Comparison of ENCODE assay signal across 23 mouse cellular contexts in genomic region chr3:141293802-141294201, GRCm38 (mm10).
DNase-seq lines count a peak whose midpoint lies in the region; ATAC-seq and TF ChIP-seq lines count a peak whose summit lies in the region.
"Had no signal": no experiment of that assay in that cellular context is flagged by ENCODE, and none has a peak within 500 bp of the region (broad histone marks: within the 10 kb centered on the region; RNA-seq: fewer than 3 reads in every experiment).

No protein-coding gene starts in this region.

- H3K79me2 ChIP-seq in CH12.LX (replicated peaks; ENCODE audit: control insufficient read depth, extremely low read depth, insufficient read depth, poor library complexity, severe bottlenecking) (no peaks in the 10 kb centered on the region), MEL (ENCODE audit: control insufficient read depth, insufficient read depth, low read length, poor library complexity) (no peaks in the 10 kb centered on the region)

- in situ Hi-C loops in CH12.LX (cut with MboI; ENCODE audit: low pct_ligation_motif_present, low pct_unique_long_range_greater_than_20kb, low sequenced_read_pairs) = no loop called here

- TF ChIP-seq CTCF in CH12.LX (conservative IDR thresholded peaks at IDR 0.05 in 1 of 2, IDR thresholded peaks at IDR 0.05 in 1 of 2; ENCODE audit: low read depth in 2 of 2, low read length in 2 of 2) = no peak
- TF ChIP-seq CTCF in MEL (IDR thresholded peaks at IDR 0.05 in 2 of 3, conservative IDR thresholded peaks at IDR 0.05 in 1 of 3; ENCODE audit: control insufficient read depth in 1 of 3, insufficient read depth in 1 of 3, low read depth in 2 of 3, low read length in 3 of 3, poor library complexity in 1 of 3, severe bottlenecking in 1 of 3) = no peak
- TF ChIP-seq CTCF in lung, postnatal 0 days (IDR thresholded peaks at IDR 0.05) = no peak

- 64% methylated on average over 2 of the region's 2 CpGs for WGBS in lung, postnatal 0 days

- DNase-seq in CD4-positive helper T cell, adult 2 months (ENCODE audit: low read depth, low spot score) = peak; percentile 3
- DNase-seq in CH12.LX (ENCODE audit: extremely low read depth) (no peak), MEL (ENCODE audit: low read depth, low spot score) (no peak)
- no peak for DNase-seq in thymus, postnatal 4 days
- DNase-seq in gastrocnemius, adult 8-10 months (ENCODE audit: low spot score in 2 of 2) = no peak
- no peak for DNase-seq in lung, postnatal 0 days (ENCODE audit: low spot score)
- DNase-seq: adrenal gland, adult 2 months; adrenal gland, adult 8-10 months; adrenal gland, postnatal 10 days; adrenal gland, postnatal 14 days; adrenal gland, postnatal 25 days; adrenal gland, postnatal 36 days; B cell, adult 2 months; cerebellum, adult 11 months; cerebellum, adult 11-12 months; cerebellum, adult 18-20 months; cerebellum, adult 2 months; cerebellum, adult 8-10 months; cerebellum, adult 9-10 months had no signal

- H3K4me1 ChIP-seq in CH12.LX (ENCODE audit: control insufficient read depth in 1 of 2, insufficient read depth in 2 of 2) (no peaks in the 10 kb centered on the region), MEL (ENCODE audit: control insufficient read depth in 1 of 2, insufficient read depth in 2 of 2, low read length in 2 of 2) (no peaks in the 10 kb centered on the region)
- no peaks in the 10 kb centered on the region for H3K4me1 ChIP-seq in lung, postnatal 0 days (ENCODE audit: insufficient read depth, low read depth, low read length)

- H3K4me3 ChIP-seq in CH12.LX (replicated peaks in 1 of 3; ENCODE audit: low read depth in 2 of 3, low read length in 2 of 3, poor library complexity in 1 of 3) = no peak overlapping the region
- no peak overlapping the region for H3K4me3 ChIP-seq in MEL (ENCODE audit: control insufficient read depth in 1 of 2, insufficient read depth in 1 of 2, low read depth in 2 of 2, low read length in 2 of 2)
- no peak overlapping the region for H3K4me3 ChIP-seq in lung, postnatal 0 days (ENCODE audit: low read depth, low read length)

- no peak overlapping the region for H3K9ac ChIP-seq in CH12.LX (ENCODE audit: insufficient read depth, low read depth)
- no peak overlapping the region for H3K9ac ChIP-seq in MEL (ENCODE audit: control insufficient read depth, low read depth, low read length, poor library complexity, severe bottlenecking)
- H3K9ac ChIP-seq in lung, postnatal 0 days (replicated peaks; ENCODE audit: low read depth) = no peak overlapping the region

- ATAC-seq in lung, postnatal 0 days = no peak
- ATAC-seq: activated CD4-positive, CD25-positive, alpha-beta regulatory T cell, adult 4 months; CD4-positive, CD25-positive, alpha-beta regulatory T cell, adult 4 months; Patski had no signal

- dilution Hi-C loops in CH12.LX (cut with MboI; ENCODE audit: extremely low pct_ligation_motif_present, extremely low pct_unique_long_range_greater_than_20kb, low sequenced_read_pairs) = no loop called here

- TF ChIP-seq RAD21 in CH12.LX (IDR thresholded peaks at IDR 0.05; ENCODE audit: low read depth, low read length) (no peak), MEL (IDR thresholded peaks at IDR 0.05; ENCODE audit: low read depth, low read length) (no peak)

- TF ChIP-seq EP300 in CH12.LX (IDR thresholded peaks at IDR 0.05; ENCODE audit: low read length) = no peak
- TF ChIP-seq EP300 in MEL (IDR thresholded peaks at IDR 0.05; ENCODE audit: low read depth in 1 of 2, low read length in 2 of 2) = no peak
- TF ChIP-seq EP300 in lung, postnatal 0 days (IDR thresholded peaks at IDR 0.05) = no peak

- H3K9me3 ChIP-seq in CH12.LX (replicated peaks; ENCODE audit: low read length) (no peaks in the 10 kb centered on the region), MEL (replicated peaks; ENCODE audit: insufficient read depth, low read length) (no peaks in the 10 kb centered on the region)
- no peaks in the 10 kb centered on the region for H3K9me3 ChIP-seq in lung, postnatal 0 days (ENCODE audit: low read length)
- H3K9me3 ChIP-seq: G1E had no signal

- no peaks in the 10 kb centered on the region for H3K36me3 ChIP-seq in CH12.LX (replicated peaks in 1 of 2; ENCODE audit: control insufficient read depth in 1 of 2, insufficient read depth in 1 of 2, low read length in 1 of 2)
- H3K36me3 ChIP-seq in MEL (ENCODE audit: control insufficient read depth in 1 of 2, insufficient read depth in 2 of 2, low read length in 2 of 2) = peaks cover 0 to 2% of the 10 kb centered on the region in 2 experiments; a peak in 1 of 4 replicates
- no peaks in the 10 kb centered on the region for H3K36me3 ChIP-seq in lung, postnatal 0 days (ENCODE audit: insufficient read depth, low read length)
- H3K36me3 ChIP-seq: G1E had no signal

- no peak overlapping the region for H3K4me2 ChIP-seq in CH12.LX (ENCODE audit: insufficient read depth, low read depth, poor library complexity, severe bottlenecking)
- H3K4me2 ChIP-seq in lung, postnatal 0 days (replicated peaks; ENCODE audit: low read depth, low read length) = no peak overlapping the region

- H3K27me3 ChIP-seq in CH12.LX (replicated peaks) (no peaks in the 10 kb centered on the region), MEL (ENCODE audit: control insufficient read depth in 1 of 2, insufficient read depth in 2 of 2, low read length in 2 of 2) (no peaks in the 10 kb centered on the region)
- no peaks in the 10 kb centered on the region for H3K27me3 ChIP-seq in lung, postnatal 0 days (replicated peaks; ENCODE audit: insufficient read depth, low read length)
- H3K27me3 ChIP-seq: Patski had no signal

- H3K27ac ChIP-seq in CH12.LX (ENCODE audit: insufficient read depth, low read depth) (no peak overlapping the region), MEL (ENCODE audit: control insufficient read depth, low read depth, low read length) (no peak overlapping the region)
- H3K27ac ChIP-seq in lung, postnatal 0 days (ENCODE audit: low read length) = no peak overlapping the region

- TF ChIP-seq POLR2A in CH12.LX (IDR thresholded peaks at IDR 0.05; ENCODE audit: low read depth, low read length) = no peak
- no peak for TF ChIP-seq POLR2A in MEL (IDR thresholded peaks at IDR 0.05; ENCODE audit: control insufficient read depth in 1 of 2, insufficient read depth in 1 of 2, low read depth in 1 of 2, low read length in 2 of 2, poor library complexity in 1 of 2)

TF ChIP-seq in CH12.LX, 34 proteins besides CTCF, POLR2A, EP300 and RAD21:
- TF ChIP-seq MAFK (IDR thresholded peaks at IDR 0.05; ENCODE audit: insufficient replicate concordance, low read length) (peak; percentile 99), MYC (IDR thresholded peaks at IDR 0.05; ENCODE audit: low read depth, low read length) (no peak)
TF ChIP-seq in CH12.LX: peak in this region for 1.

TF ChIP-seq in MEL, 35 proteins besides CTCF, POLR2A, EP300 and RAD21:
- TF ChIP-seq KAT2A (conservative IDR thresholded peaks at IDR 0.05; ENCODE audit: low read depth, low read length) (no peak), MAFK (IDR thresholded peaks at IDR 0.05; ENCODE audit: borderline replicate concordance, low read depth, low read length) (peak; percentile 95)
